In the genomic region with DNA sequence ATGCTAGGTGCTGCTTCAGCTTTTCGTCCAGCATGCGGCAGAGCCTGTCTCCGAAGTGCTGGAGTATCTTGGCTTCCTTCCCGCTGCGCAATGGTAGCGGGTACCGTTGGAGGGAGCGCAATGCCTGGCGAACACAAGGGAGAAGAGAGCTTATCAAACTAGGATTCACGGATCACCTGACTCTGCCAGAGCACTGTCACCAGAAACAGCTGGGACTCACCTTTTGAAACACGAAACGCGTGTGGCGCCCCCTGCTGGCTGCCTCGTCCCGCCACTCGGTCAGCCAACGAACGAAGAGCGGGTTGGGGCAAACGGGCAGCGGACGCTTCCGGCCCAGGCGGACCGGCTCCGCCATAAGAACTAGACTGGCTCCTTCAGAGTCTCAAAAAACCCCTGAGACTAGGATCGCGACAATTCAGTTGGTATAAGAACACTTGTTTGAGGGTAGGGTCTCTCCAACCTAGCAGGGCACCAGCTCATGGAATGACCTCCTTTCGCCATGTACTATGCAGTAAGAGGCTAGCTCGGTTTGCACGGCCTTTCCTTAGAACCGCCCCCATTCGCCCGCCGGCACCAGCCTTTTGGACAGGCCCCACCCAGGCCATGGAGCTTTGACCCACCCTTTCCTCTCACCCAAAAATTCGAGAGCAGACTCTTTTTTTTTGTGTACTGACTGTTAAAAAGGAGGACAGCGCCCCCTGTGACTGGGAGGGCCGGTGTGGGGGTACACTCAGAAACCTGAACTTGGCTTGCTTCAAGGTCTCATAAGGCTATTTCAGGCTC, we compare ENCODE assay signal across 8 mouse cellular contexts. TPM values are rescaled to one million over a fixed set of nuclear protein-coding genes. Genes with fewer than 3 reads are reported as not detected.
DNase-seq lines count a peak whose midpoint lies in the region; ATAC-seq and TF ChIP-seq lines count a peak whose summit lies in the region.

A gene (minus strand): TSS at position 635 of the 783 bp plus-strand sequence.

- peak within 1 kb of the TSS; percentile 59 for H3K4me3 ChIP-seq in embryonic facial prominence, embryonic 15.5 days (replicated peaks)
- H3K4me3 ChIP-seq in limb, embryonic 14.5 days (replicated peaks; ENCODE audit: low read length), result peak within 1 kb of the TSS; percentile 57
- peak within 1 kb of the TSS; percentile 52 for H3K4me3 ChIP-seq in midbrain, postnatal 0 days (ENCODE audit: low read depth, low read length)

- no peaks in the 10 kb centered on the region for H3K9me3 ChIP-seq in embryonic facial prominence, embryonic 15.5 days (replicated peaks)
- H3K9me3 ChIP-seq in limb, embryonic 14.5 days (ENCODE audit: control insufficient read depth, low read length), result no peaks in the 10 kb centered on the region
- no peaks in the 10 kb centered on the region for H3K9me3 ChIP-seq in midbrain, postnatal 0 days (ENCODE audit: low read length)

- peaks cover 37% of the 10 kb centered on the region for H3K36me3 ChIP-seq in embryonic facial prominence, embryonic 15.5 days
- H3K36me3 ChIP-seq in limb, embryonic 14.5 days (ENCODE audit: control insufficient read depth, insufficient read depth, low read length), result peaks cover 43% of the 10 kb centered on the region
- H3K36me3 ChIP-seq in midbrain, postnatal 0 days (ENCODE audit: insufficient read depth, low read length), result peaks cover 35% of the 10 kb centered on the region

- TF ChIP-seq POLR2A in limb, embryonic 14.5 days (IDR thresholded peaks at IDR 0.05; ENCODE audit: borderline replicate concordance, extremely low read depth, insufficient read depth, insufficient read length), result peak; percentile 27; the same call in 1 of the 2 replicates

- peak within 1 kb of the TSS; percentile 86 for H3K4me2 ChIP-seq in embryonic facial prominence, embryonic 15.5 days (replicated peaks)
- peak within 1 kb of the TSS; percentile 77 for H3K4me2 ChIP-seq in limb, embryonic 14.5 days (replicated peaks; ENCODE audit: low read depth, low read length, severe bottlenecking)
- peak within 1 kb of the TSS; percentile 83 for H3K4me2 ChIP-seq in midbrain, postnatal 0 days (ENCODE audit: low read depth, low read length, poor library complexity, severe bottlenecking)

- H3K9ac ChIP-seq in embryonic facial prominence, embryonic 15.5 days, result peak within 1 kb of the TSS; percentile 63
- H3K9ac ChIP-seq in limb, embryonic 14.5 days (ENCODE audit: low read depth, low read length, severe bottlenecking), result peak within 1 kb of the TSS; percentile 48
- peak within 1 kb of the TSS; percentile 74 for H3K9ac ChIP-seq in midbrain, postnatal 0 days (replicated peaks; ENCODE audit: low read length, poor library complexity, severe bottlenecking)

- ATAC-seq in embryonic facial prominence, embryonic 15.5 days (ENCODE audit: insufficient number of reproducible peaks, low FRiP score, low TSS enrichment, low read depth), result peak; percentile 79
- ATAC-seq in limb, embryonic 14.5 days (ENCODE audit: low FRiP score, low read depth), result peak; percentile 71
- peak; percentile 64 for ATAC-seq in midbrain, postnatal 0 days (ENCODE audit: low FRiP score)

- peaks cover 46% of the 10 kb centered on the region for H3K4me1 ChIP-seq in embryonic facial prominence, embryonic 15.5 days
- peaks cover 19% of the 10 kb centered on the region for H3K4me1 ChIP-seq in limb, embryonic 14.5 days (ENCODE audit: control insufficient read depth, insufficient read depth, low read length)
- peaks cover 3% of the 10 kb centered on the region; the same call in 1 of the 2 replicates for H3K4me1 ChIP-seq in midbrain, postnatal 0 days (ENCODE audit: insufficient read depth, low read length)

- under 1% methylated on average over 39 of the region's 39 CpGs for WGBS in embryonic facial prominence, embryonic 15.5 days
- under 1% methylated on average over 35 of the region's 39 CpGs for WGBS in limb, embryonic 14.5 days
- under 1% methylated on average over 39 of the region's 39 CpGs for WGBS in midbrain, postnatal 0 days

- H3K27me3 ChIP-seq in embryonic facial prominence, embryonic 15.5 days, result no peaks in the 10 kb centered on the region
- H3K27me3 ChIP-seq in limb, embryonic 14.5 days (ENCODE audit: control insufficient read depth, insufficient read depth, low read length), result no peaks in the 10 kb centered on the region
- H3K27me3 ChIP-seq in midbrain, postnatal 0 days (ENCODE audit: insufficient read depth, low read length), result no peaks in the 10 kb centered on the region

- peak; percentile 99 for DNase-seq in 3T3-L1 (ENCODE audit: low read depth, low spot score)
- DNase-seq in adrenal gland, postnatal 36 days, result peak; percentile 96 to 98
- DNase-seq in heart, adult 8-10 months (ENCODE audit: low spot score), result peak; percentile 98
- peak; percentile 99 for DNase-seq in kidney, adult 9 months
- DNase-seq in limb, embryonic 14.5 days (ENCODE audit: low spot score), result peak; percentile 96
- DNase-seq in midbrain, postnatal 0 days (ENCODE audit: low spot score), result peak; percentile 96
- DNase-seq in spleen, postnatal 14 days (ENCODE audit: low spot score in 2 of 2), result peak; percentile 92 to 96

- H3K27ac ChIP-seq in embryonic facial prominence, embryonic 15.5 days (replicated peaks), result peak within 1 kb of the TSS; percentile 99
- peak within 1 kb of the TSS; percentile 93 for H3K27ac ChIP-seq in limb, embryonic 14.5 days (replicated peaks; ENCODE audit: low read depth, low read length)
- H3K27ac ChIP-seq in midbrain, postnatal 0 days (ENCODE audit: low read depth, low read length), result peak within 1 kb of the TSS; percentile 98

- TF ChIP-seq CTCF in midbrain, postnatal 0 days (IDR thresholded peaks at IDR 0.05), result peak; percentile 86

RNA-seq across cellular contexts. Expression of the gene that starts here (rescaled TPM):
- total RNA-seq in adrenal gland, postnatal 36 days (2021), result 10 to 100 TPM; 23.1 to 30.7 TPM
- 44.1 and 45.2 TPM in 2 replicates for polyA plus RNA-seq in embryonic facial prominence, embryonic 15.5 days (2015; fragmentation: Nextera tagmentation; extraction: Ambion mirVana)
- 10 to 100 TPM; 15.8 to 27.3 (median 21.9) TPM for total RNA-seq in heart, adult 8-10 months (2022)
- 40.8 and 53.5 TPM in 2 replicates for polyA plus RNA-seq in limb, embryonic 14.5 days (2012; rRNA removed)
- polyA plus RNA-seq in limb, embryonic 14.5 days (2014; fragmentation: Nextera tagmentation; extraction: Ambion mirVana), result 33.9 and 38.7 TPM in 2 replicates
- total RNA-seq in midbrain, postnatal 0 days (2014; rRNA removed), result 60.9 and 87.3 TPM in 2 replicates
- polyA plus RNA-seq in midbrain, postnatal 0 days (2015; fragmentation: Nextera tagmentation; extraction: Ambion mirVana), result 27.9 and 30.4 TPM in 2 replicates

Comparison
In these comparisons a context has a peak if more than half of its experiments do, and no peak if none do; other contexts are left out.
1. Peak in every context shown above with its lines: DNase-seq, ATAC-seq, H3K4me3 ChIP-seq and H3K27ac ChIP-seq.